Mouse (Mus musculus): Measurements from ENCODE around the gene Marf1.

The Marf1 gene

GRCm38 (mm10) chr16:14137976-14138561, 25.1 kb downstream of the Marf1 start:
- in situ Hi-C loops (cut with MseI, MboI), result no loop called here

- in situ Hi-C loops (cut with MseI, MboI), result no loop called here
These were observed 28.1 kb downstream of the Marf1 start for GRCm38 (mm10) chr16:14135014-14135413.

- in situ Hi-C loops (cut with MseI, MboI), result no loop called here
These were observed 31.3 kb downstream of the Marf1 start for GRCm38 (mm10) chr16:14131838-14132237.

GRCm38 (mm10) chr16:14131376-14131775, 31.8 kb downstream of the Marf1 start:
- in situ Hi-C loops (cut with MseI, MboI), result no loop called here

- in situ Hi-C loops (cut with MseI, MboI), result no loop called here
These were observed 32.4 kb downstream of the Marf1 start for GRCm38 (mm10) chr16:14130796-14131195.

- in situ Hi-C loops (cut with MseI, MboI), result no loop called here
These were observed 34.2 kb downstream of the Marf1 start for GRCm38 (mm10) chr16:14128977-14129376.

- in situ Hi-C loops (cut with MseI, MboI), result no loop called here
These were observed 37.9 kb downstream of the Marf1 start for GRCm38 (mm10) chr16:14125253-14125652.

- in situ Hi-C loops (cut with MseI, MboI), result loop anchor here in 1 of 2 experiments (25.0 kb wide), 1 partner anchor 212 kb away; the partner anchor contains the start of genes Mpv17l and Pdxdc1
These were observed 38.4 kb downstream of the Marf1 start for GRCm38 (mm10) chr16:14124709-14125108.

- in situ Hi-C loops (cut with MseI, MboI), result loop anchor here in 1 of 2 experiments (25.0 kb wide), 1 partner anchor 212 kb away; the partner anchor contains the start of genes Mpv17l and Pdxdc1
These were observed 39.2 kb downstream of the Marf1 start for GRCm38 (mm10) chr16:14123901-14124300.

- in situ Hi-C loops (cut with MseI, MboI), result loop anchor here in 1 of 2 experiments (25.0 kb wide), 1 partner anchor 210 kb away; the partner anchor contains the start of genes Mpv17l and Pdxdc1
These were observed 40.6 kb downstream of the Marf1 start for GRCm38 (mm10) chr16:14122586-14122985.

GRCm38 (mm10) chr16:14121563-14121962, 41.6 kb downstream of the Marf1 start:
- in situ Hi-C loops (cut with MseI, MboI), result loop anchor here in 1 of 2 experiments (25.0 kb wide), 1 partner anchor 209 kb away; the partner anchor contains the start of genes Mpv17l and Pdxdc1

- in situ Hi-C loops (cut with MseI, MboI), result loop anchor here in 1 of 2 experiments (25.0 kb wide), 1 partner anchor 209 kb away; the partner anchor contains the start of genes Mpv17l and Pdxdc1
These were observed 42.2 kb downstream of the Marf1 start for GRCm38 (mm10) chr16:14120941-14121340.

- in situ Hi-C loops (cut with MseI, MboI), result loop anchor here in 1 of 2 experiments (25.0 kb wide), 1 partner anchor 205 kb away; the partner anchor contains the start of genes Mpv17l and Pdxdc1
These were observed 45.9 kb downstream of the Marf1 start for GRCm38 (mm10) chr16:14117299-14117698.

- in situ Hi-C loops (cut with MseI, MboI), result loop anchor here in 1 of 2 experiments (25.0 kb wide), 1 partner anchor 200 kb away; the partner anchor contains the start of genes Mpv17l and Pdxdc1
These were observed 50.4 kb downstream of the Marf1 start for GRCm38 (mm10) chr16:14112742-14113141.

GRCm38 (mm10) chr16:14112133-14112532, 51.0 kb downstream of the Marf1 start:
- in situ Hi-C loops (cut with MseI, MboI), result loop anchor here in 1 of 2 experiments (25.0 kb wide), 1 partner anchor 200 kb away; the partner anchor contains the start of genes Mpv17l and Pdxdc1

- in situ Hi-C loops (cut with MseI, MboI), result loop anchor here in 1 of 2 experiments (25.0 kb wide), 1 partner anchor 199 kb away; the partner anchor contains the start of genes Mpv17l and Pdxdc1
These were observed 52.2 kb downstream of the Marf1 start for GRCm38 (mm10) chr16:14110922-14111321.

- in situ Hi-C loops (cut with MseI, MboI), result loop anchor here in 1 of 2 experiments (25.0 kb wide), 1 partner anchor 197 kb away; the partner anchor contains the start of genes Mpv17l and Pdxdc1
These were observed 53.4 kb downstream of the Marf1 start for GRCm38 (mm10) chr16:14109651-14110230.

- in situ Hi-C loops (cut with MseI, MboI), result loop anchor here in 1 of 2 experiments (25.0 kb wide), 1 partner anchor 194 kb away; the partner anchor contains the start of genes Mpv17l and Pdxdc1
These were observed 57.3 kb downstream of the Marf1 start for GRCm38 (mm10) chr16:14105891-14106290.

- in situ Hi-C loops (cut with MseI, MboI), result no loop called here
These were observed 71.4 kb downstream of the Marf1 start for GRCm38 (mm10) chr16:14091771-14092170.

GRCm38 (mm10) chr16:14089296-14089695, 73.9 kb downstream of the Marf1 start:
- in situ Hi-C loops (cut with MseI, MboI), result no loop called here

- in situ Hi-C loops (cut with MseI, MboI), result no loop called here
These were observed 74.9 kb downstream of the Marf1 start for GRCm38 (mm10) chr16:14088249-14088648.

- in situ Hi-C loops (cut with MseI, MboI), result no loop called here
These were observed 80.2 kb downstream of the Marf1 start for GRCm38 (mm10) chr16:14082925-14083324.
